Mouse (Mus musculus) CH12.LX (cell line): ENCODE results near the gene Ugt1a6b. TPM values are rescaled to one million over a fixed set of nuclear protein-coding genes. Genes with fewer than 3 reads are reported as not detected.

Experiments
- DNase-seq: peaks from one replicate; pipeline ENCODE4 v3.0.0-alpha.2; 2013; ENCODE audit errors: extremely low read depth
- H3K27ac ChIP-seq: 2 replicates; pipeline ENCODE4 v1.5.1; 2012; ENCODE audit warnings: low read depth, mild to moderate bottlenecking, control low read depth, moderate library complexity; ENCODE audit not compliant: insufficient read depth
- H3K27me3 ChIP-seq: replicated peaks from 2 replicates; pipeline ENCODE3; 2012; ENCODE audit warnings: inconsistent platforms
- H3K36me3 ChIP-seq, 2 experiments: replicated peaks in 1 of 2; 2 replicates each; pipeline versions ENCODE3 to v1.6.1; 2012; ENCODE audit warnings: inconsistent platforms in 1 of 2, low read length in 1 of 2, mild to moderate bottlenecking in 1 of 2, mixed read lengths in 1 of 2, moderate library complexity in 1 of 2; ENCODE audit not compliant: control insufficient read depth in 1 of 2, insufficient read depth in 1 of 2
- H3K4me1 ChIP-seq, 2 experiments: 2 replicates each; pipeline ENCODE4 v1.6.1; 2012; ENCODE audit warnings: inconsistent platforms in 1 of 2, moderate library complexity in 1 of 2; ENCODE audit not compliant: insufficient read depth in 2 of 2, control insufficient read depth in 1 of 2
- H3K4me2 ChIP-seq: 2 replicates; pipeline ENCODE4 v1.6.1; 2012; ENCODE audit warnings: low read depth, mild to moderate bottlenecking, control low read depth; ENCODE audit not compliant: poor library complexity, insufficient read depth, severe bottlenecking
- H3K4me3 ChIP-seq, 3 experiments: fragments of 150-350 bp in 1 of 3; sonication (generic) in 1 of 3; replicated peaks in 1 of 3; 2 replicates each; pipeline versions ENCODE3 to v1.5.1; 2011 to 2012; ENCODE audit warnings: low read depth in 2 of 3, low read length in 2 of 3, mild to moderate bottlenecking in 2 of 3, moderate library complexity in 2 of 3, control low read depth in 1 of 3, improper control_type of control experiment in 1 of 3, inconsistent platforms in 1 of 3, mixed read lengths in 1 of 3; ENCODE audit not compliant: poor library complexity in 1 of 3
- H3K79me2 ChIP-seq: replicated peaks from 2 replicates; pipeline ENCODE4 v1.6.1; 2012; ENCODE audit warnings: mild to moderate bottlenecking, moderate library complexity; ENCODE audit not compliant: control insufficient read depth, poor library complexity, insufficient read depth, severe bottlenecking; ENCODE audit errors: extremely low read depth
- H3K9ac ChIP-seq: 2 replicates; pipeline ENCODE4 v1.6.1; 2012; ENCODE audit warnings: low read depth, mild to moderate bottlenecking, control low read depth, moderate library complexity; ENCODE audit not compliant: insufficient read depth
- H3K9me3 ChIP-seq: replicated peaks from 2 replicates; pipeline ENCODE3; 2012; ENCODE audit warnings: low read length, inconsistent platforms, mixed read lengths
- E2F4 ChIP-seq: IDR thresholded peaks from 2 replicates; pipeline ENCODE4 v1.6.1; 2011; ENCODE audit warnings: low read depth, low read length, improper control_type of control experiment; ENCODE audit not compliant: insufficient replicate concordance
- ELF1 ChIP-seq: IDR thresholded peaks from 2 replicates; pipeline ENCODE4 v1.6.1; 2014; ENCODE audit warnings: low read depth, mild to moderate bottlenecking, inconsistent platforms, low read length, improper control_type of control experiment
- HCFC1 ChIP-seq: IDR thresholded peaks from 2 replicates; pipeline ENCODE4 v1.6.1; 2012; ENCODE audit warnings: low read depth, mild to moderate bottlenecking, inconsistent platforms, low read length, improper control_type of control experiment
- KAT2A ChIP-seq: IDR thresholded peaks from 2 replicates; pipeline ENCODE4 v1.6.1; 2012; ENCODE audit warnings: low read length, improper control_type of control experiment, inconsistent platforms; ENCODE audit not compliant: insufficient replicate concordance
- MAFK ChIP-seq: IDR thresholded peaks from 2 replicates; pipeline ENCODE4 v1.6.1; 2011; ENCODE audit warnings: low read length, improper control_type of control experiment; ENCODE audit not compliant: insufficient replicate concordance
- POLR2A ChIP-seq: IDR thresholded peaks from 2 replicates; pipeline ENCODE4 v1.6.1; 2011; ENCODE audit warnings: low read depth, mild to moderate bottlenecking, improper control_type of control experiment, low read length
- SIN3A ChIP-seq: IDR thresholded peaks from 2 replicates; pipeline ENCODE4 v1.6.1; 2012; ENCODE audit warnings: low read length, improper control_type of control experiment, inconsistent platforms
- USF1 ChIP-seq: IDR thresholded peaks from 2 replicates; pipeline ENCODE4 v1.6.1; 2014; ENCODE audit warnings: low read depth, mild to moderate bottlenecking, inconsistent platforms, low read length, improper control_type of control experiment
- USF2 ChIP-seq: conservative IDR thresholded peaks from 2 replicates; pipeline ENCODE4 v1.6.1; 2011; ENCODE audit warnings: low read depth, low read length, improper control_type of control experiment
- dilution Hi-C: fragments of 300-500 bp; cut with MboI; formaldehyde crosslinking; loops from 2 replicates; pipeline ENCODE4 v1.14.3; 2020; ENCODE audit warnings: low sequenced_read_pairs; ENCODE audit not compliant: extremely low pct_unique_long_range_greater_than_20kb, extremely low pct_ligation_motif_present
- in situ Hi-C: fragments of 300-500 bp; cut with MboI; formaldehyde crosslinking; loops from 3 replicates; pipeline ENCODE4 v1.14.3; 2019; ENCODE audit warnings: low sequenced_read_pairs, low pct_ligation_motif_present, low pct_unique_long_range_greater_than_20kb, mixed read lengths
- polyA plus RNA-seq: library from polyadenylated mRNA; unstranded; fragments of >175 nt; gene quantifications from 2 replicates; pipeline ENCODE4 v1.2.1, GENCODE M21; 2012; ENCODE audit warnings: low read depth; ENCODE audit not compliant: insufficient read length
- total RNA-seq, 2 experiments: library from RNA; depleted of rRNA; stranded (reverse); fragments of 300-350 nt in 1 of 2; fragments of >200 nt in 1 of 2; gene quantifications; 2 replicates each; pipeline ENCODE4 v1.2.3; 2012 to 2014

The Ugt1a6b gene
- total and polyA plus RNA-seq, 3 experiments, result 0.13 to 0.26 TPM; not detected in 1

GRCm38 (mm10) chr1:88267489-88267888 is 164.4 kb downstream of the Ugt1a6b start:
- Histone ChIP-seq H3K79me2 (no peaks in the 10 kb centered on the region), H3K4me3 (no peak overlapping the region), H3K4me1 (no peaks in the 10 kb centered on the region), H3K4me2 (no peak overlapping the region), H3K36me3 (peaks cover 84 to 91% of the 10 kb centered on the region in 2 experiments), H3K9ac (no peak overlapping the region), H3K27me3 (no peaks in the 10 kb centered on the region), H3K27ac (no peak overlapping the region), H3K9me3 (peaks cover 16% of the 10 kb centered on the region)
- TF ChIP-seq USF1 (no peak), ELF1 (no peak), KAT2A (no peak), MAFK (no peak), USF2 (no peak), HCFC1 (no peak), SIN3A (0 out of 2 replicates have a peak, but pooled peaks have one; percentile 32)
- DNase-seq, result no peak
- in situ Hi-C loops (no loop called here), dilution Hi-C loops (no loop called here)

- no peaks in the 10 kb centered on the region for H3K4me1 ChIP-seq
- dilution Hi-C loops (no loop called here), in situ Hi-C loops (no loop called here)
- no peaks in the 10 kb centered on the region for H3K27me3 ChIP-seq
- H3K9ac ChIP-seq, result no peak overlapping the region
- no peak overlapping the region for H3K4me2 ChIP-seq
- TF ChIP-seq POLR2A, result peak; percentile 18; the same call in 1 of the 2 replicates
- TF ChIP-seq E2F4, result no peak
- H3K36me3 ChIP-seq, result peaks cover 86 to 90% of the 10 kb centered on the region in 2 experiments
- peaks cover 18% of the 10 kb centered on the region for H3K9me3 ChIP-seq
- no peak for DNase-seq
- no peak overlapping the region for H3K4me3 ChIP-seq
- H3K79me2 ChIP-seq, result no peaks in the 10 kb centered on the region
- H3K27ac ChIP-seq, result no peak overlapping the region
These were observed 165.0 kb downstream of the Ugt1a6b start for GRCm38 (mm10) chr1:88268070-88268469.

Other genes starting within 250 kb of the Ugt1a6b start
- gene Dgkd, start 250.0 kb upstream of the Ugt1a6b start, total RNA-seq (2012; rRNA removed), result 73.4 and 89.9 TPM in 2 replicates
- gene Dgkd, start 250.0 kb upstream of the Ugt1a6b start, total RNA-seq (2014; rRNA removed), result 57.5 and 58.0 TPM in 2 replicates
- 73.8 and 77.3 TPM in 2 replicates for gene Dgkd, start 250.0 kb upstream of the Ugt1a6b start, polyA plus RNA-seq
- 12.7 and 14.4 TPM in 2 replicates for gene Usp40, start 94.7 kb upstream of the Ugt1a6b start, total RNA-seq (2012; rRNA removed)
- gene Usp40, start 94.7 kb upstream of the Ugt1a6b start, total RNA-seq (2014; rRNA removed), result 15.4 and 16.9 TPM in 2 replicates
- gene Usp40, start 94.7 kb upstream of the Ugt1a6b start, polyA plus RNA-seq, result 14.0 and 14.8 TPM in 2 replicates
- not detected in 2 replicates for gene Ugt1a10, start 47.9 kb upstream of the Ugt1a6b start, total RNA-seq (2012; rRNA removed)
- gene Ugt1a10, start 47.9 kb upstream of the Ugt1a6b start, total RNA-seq (2014; rRNA removed), result not detected in 2 replicates
- not detected in 2 replicates for gene Ugt1a10, start 47.9 kb upstream of the Ugt1a6b start, polyA plus RNA-seq
- not detected in 2 replicates for gene Ugt1a9, start 32.5 kb upstream of the Ugt1a6b start, total RNA-seq (2012; rRNA removed)
- not detected in 2 replicates for gene Ugt1a9, start 32.5 kb upstream of the Ugt1a6b start, total RNA-seq (2014; rRNA removed)
- not detected in 2 replicates for gene Ugt1a9, start 32.5 kb upstream of the Ugt1a6b start, polyA plus RNA-seq
- gene Ugt1a8, start 15.4 kb upstream of the Ugt1a6b start, total RNA-seq (2012; rRNA removed), result not detected in 2 replicates
- gene Ugt1a8, start 15.4 kb upstream of the Ugt1a6b start, total RNA-seq (2014; rRNA removed), result not detected in 2 replicates
- not detected in 2 replicates for gene Ugt1a8, start 15.4 kb upstream of the Ugt1a6b start, polyA plus RNA-seq
- gene Ugt1a7c, start 8.2 kb upstream of the Ugt1a6b start, total RNA-seq (2012; rRNA removed), result 1.3 and 2.2 TPM in 2 replicates
- 11.1 and 11.4 TPM in 2 replicates for gene Ugt1a7c, start 8.2 kb upstream of the Ugt1a6b start, total RNA-seq (2014; rRNA removed)
- gene Ugt1a7c, start 8.2 kb upstream of the Ugt1a6b start, polyA plus RNA-seq, result 15.3 and 18.3 TPM in 2 replicates
- 0.21 and 0.30 TPM in 2 replicates for gene Ugt1a6a, start 31.6 kb downstream of the Ugt1a6b start, total RNA-seq (2012; rRNA removed)
- 0.19 and 0.38 TPM in 2 replicates for gene Ugt1a6a, start 31.6 kb downstream of the Ugt1a6b start, total RNA-seq (2014; rRNA removed)
- 0.43 and 0.46 TPM in 2 replicates for gene Ugt1a6a, start 31.6 kb downstream of the Ugt1a6b start, polyA plus RNA-seq
- gene Ugt1a5, start 62.8 kb downstream of the Ugt1a6b start, total RNA-seq (2012; rRNA removed), result not detected in 2 replicates
- gene Ugt1a5, start 62.8 kb downstream of the Ugt1a6b start, total RNA-seq (2014; rRNA removed), result not detected in 2 replicates
- gene Ugt1a5, start 62.8 kb downstream of the Ugt1a6b start, polyA plus RNA-seq, result not detected in 2 replicates
- not detected in 2 replicates for gene Ugt1a2, start 97.3 kb downstream of the Ugt1a6b start, total RNA-seq (2012; rRNA removed)
- not detected in 2 replicates for gene Ugt1a2, start 97.3 kb downstream of the Ugt1a6b start, total RNA-seq (2014; rRNA removed)
- not detected in 2 replicates for gene Ugt1a2, start 97.3 kb downstream of the Ugt1a6b start, polyA plus RNA-seq
- gene Dnajb3, start 102.5 kb downstream of the Ugt1a6b start, total RNA-seq (2012; rRNA removed), result not detected in 2 replicates
- gene Dnajb3, start 102.5 kb downstream of the Ugt1a6b start, total RNA-seq (2014; rRNA removed), result not detected in 2 replicates
- gene Dnajb3, start 102.5 kb downstream of the Ugt1a6b start, polyA plus RNA-seq, result not detected in 2 replicates
- gene Ugt1a1, start 108.7 kb downstream of the Ugt1a6b start, total RNA-seq (2012; rRNA removed), result 0.08 TPM in 1 of 2 replicates, not detected in the other
- not detected in 2 replicates for gene Ugt1a1, start 108.7 kb downstream of the Ugt1a6b start, total RNA-seq (2014; rRNA removed)
- gene Ugt1a1, start 108.7 kb downstream of the Ugt1a6b start, polyA plus RNA-seq, result 0.19 TPM in 1 of 2 replicates, not detected in the other
- 0.13 and 0.17 TPM in 2 replicates for gene Mroh2a, start 123.7 kb downstream of the Ugt1a6b start, total RNA-seq (2012; rRNA removed)
- gene Mroh2a, start 123.7 kb downstream of the Ugt1a6b start, total RNA-seq (2014; rRNA removed), result not detected in 2 replicates
- gene Mroh2a, start 123.7 kb downstream of the Ugt1a6b start, polyA plus RNA-seq, result 0.78 and 1.0 TPM in 2 replicates
- gene Hjurp, start 174.4 kb downstream of the Ugt1a6b start, total RNA-seq (2012; rRNA removed), result 65.2 and 69.8 TPM in 2 replicates
- 74.1 and 80.8 TPM in 2 replicates for gene Hjurp, start 174.4 kb downstream of the Ugt1a6b start, total RNA-seq (2014; rRNA removed)
- gene Hjurp, start 174.4 kb downstream of the Ugt1a6b start, polyA plus RNA-seq, result 64.8 and 67.6 TPM in 2 replicates
- not detected in 2 replicates for gene Trpm8, start 174.4 kb downstream of the Ugt1a6b start, total RNA-seq (2012; rRNA removed)
- gene Trpm8, start 174.4 kb downstream of the Ugt1a6b start, total RNA-seq (2014; rRNA removed), result not detected in 2 replicates
- gene Trpm8, start 174.4 kb downstream of the Ugt1a6b start, polyA plus RNA-seq, result not detected in 2 replicates